Mouse (Mus musculus) A20 (cell line): ENCODE measurements around the gene Zg16.

Experiments
- DNase-seq: peaks from one replicate; pipeline ENCODE4 v3.0.0-alpha.2; 2011; ENCODE audit warnings: low read depth, low spot score

The Zg16 gene

DNA sequence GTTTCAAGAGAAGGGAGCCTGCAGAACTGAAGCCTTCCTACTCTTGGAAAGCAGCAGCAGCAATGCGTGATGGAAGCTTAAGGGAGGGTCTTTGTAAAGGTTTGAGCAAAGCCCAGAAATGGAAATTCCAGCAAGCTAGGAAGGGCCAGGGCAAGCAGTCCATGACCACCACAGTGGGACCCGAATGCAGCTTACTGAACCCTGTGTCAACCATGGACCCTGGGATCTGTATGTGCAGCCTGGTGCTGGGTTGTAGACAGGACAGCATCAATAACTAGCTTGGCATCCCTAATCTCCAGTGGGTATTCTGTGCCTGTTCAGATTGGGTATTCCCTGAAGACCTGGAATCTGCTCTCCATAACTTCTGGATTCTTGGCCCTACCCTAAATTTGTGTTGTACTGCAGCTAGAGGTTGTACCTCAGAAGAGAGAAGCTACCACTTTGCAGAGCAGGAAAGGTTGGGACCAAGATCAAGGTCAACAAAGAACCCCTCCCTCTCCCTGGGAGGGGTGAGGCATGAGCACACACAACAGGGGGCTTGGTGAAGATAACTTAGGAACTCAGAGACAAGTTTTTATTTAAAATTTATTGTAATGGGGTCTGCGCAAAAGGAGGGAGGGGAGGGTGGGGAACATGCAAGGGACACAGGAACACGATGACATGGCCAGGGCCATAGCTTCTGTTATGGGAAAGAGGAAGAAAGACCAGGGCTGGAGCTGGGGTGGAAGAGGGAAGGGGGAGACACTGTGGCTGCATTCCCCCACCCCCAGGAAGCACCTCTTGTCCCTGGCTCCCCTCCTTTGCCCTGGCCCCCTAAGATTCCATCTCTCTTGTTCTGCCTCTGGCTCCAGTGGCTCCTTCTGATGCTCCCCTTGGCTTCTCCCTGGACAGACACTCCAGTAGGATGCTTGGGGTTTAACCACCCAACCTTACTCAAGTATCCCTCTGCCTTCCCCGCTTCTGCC is 65.3 kb downstream of the Zg16 start:
- DNase-seq: peak; percentile 40

- DNase-seq: peak; percentile 55
Measured at GRCm38 (mm10) chr7:127020901-127021562, 66.1 kb downstream of the Zg16 start, which contains the start of the genes Gm42742 and Prrt2. Gm42742 (minus strand) TSS chr7:127021097. Prrt2 (minus strand) TSS chr7:127021211.

DNA sequence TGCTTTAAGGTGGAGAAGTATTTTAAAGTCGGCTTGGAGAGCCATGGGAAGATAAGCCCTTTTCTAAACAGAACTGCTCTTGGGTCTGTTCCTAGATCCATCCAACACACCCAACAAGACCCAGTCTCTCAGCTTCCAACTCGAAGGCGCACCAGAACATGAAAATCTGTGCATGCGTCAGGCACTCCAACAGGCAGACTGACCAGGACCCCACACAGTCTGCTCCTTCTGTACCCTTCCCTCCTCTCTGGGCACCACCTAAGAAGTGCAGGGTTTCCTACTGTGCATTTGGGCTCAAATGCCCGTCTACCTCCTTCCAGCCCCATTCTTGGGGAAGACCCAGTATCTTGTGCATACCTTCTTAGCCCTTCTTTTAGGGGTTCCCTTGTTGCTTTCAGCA is 66.6 kb downstream of the Zg16 start:
- DNase-seq: no peak

DNA sequence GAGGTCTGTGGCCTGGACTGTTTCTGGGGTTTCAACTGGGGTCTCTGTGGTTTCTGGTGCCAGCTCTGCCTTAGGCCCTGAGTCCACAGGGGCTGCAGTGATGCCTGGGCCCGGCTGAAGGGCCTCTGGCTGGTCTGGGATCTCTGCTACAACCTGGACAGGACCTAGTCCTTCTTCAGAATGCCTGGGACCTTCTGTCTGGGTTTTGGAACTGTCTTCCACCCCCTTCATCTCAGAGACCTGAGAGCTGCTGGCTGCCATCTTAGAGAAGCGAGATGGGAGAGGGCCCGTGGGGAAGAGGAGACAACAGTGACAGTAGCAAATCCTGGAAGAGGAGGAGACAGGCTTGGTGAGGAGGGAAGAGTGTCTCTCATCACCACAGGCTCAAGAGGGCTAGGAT is 67.1 kb downstream of the Zg16 start:
- DNase-seq: no peak

DNA sequence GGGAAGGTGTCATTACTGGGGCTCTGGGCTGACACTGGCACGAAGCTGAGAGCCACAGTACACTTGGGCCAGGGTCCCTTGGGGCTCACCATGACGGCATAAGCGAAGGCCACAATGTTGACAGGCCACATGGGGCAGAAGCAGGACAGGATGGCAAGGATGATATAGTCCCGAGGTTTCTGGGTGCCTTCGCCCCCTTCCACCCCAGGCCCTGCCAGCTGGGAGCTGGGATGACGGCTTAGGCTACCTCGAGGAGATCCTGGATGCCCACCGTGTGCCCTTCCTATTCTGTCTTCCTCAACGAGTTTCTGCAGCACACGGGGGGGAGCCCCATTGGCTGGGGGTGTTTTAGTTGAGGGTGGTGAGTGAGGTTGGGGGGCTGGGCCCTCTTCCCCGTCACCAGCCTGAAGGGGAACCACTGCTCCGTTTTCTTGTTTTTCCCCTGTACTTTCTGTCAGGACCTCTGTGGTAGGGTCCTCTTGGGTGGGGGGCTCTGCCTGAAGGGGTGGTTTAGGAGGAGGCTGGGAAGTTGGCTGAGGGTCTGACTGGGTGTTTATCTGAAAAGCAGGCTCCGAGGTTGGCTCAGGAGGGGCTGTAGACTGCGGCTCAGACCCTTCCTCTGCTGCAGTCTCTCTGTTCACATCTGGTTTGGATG is 67.7 kb downstream of the Zg16 start:
- no peak for DNase-seq

GRCm38 (mm10) chr7:127018416-127019305 is 68.5 kb downstream of the Zg16 start:
- no peak for DNase-seq

GRCm38 (mm10) chr7:127017950-127018345 is 69.2 kb downstream of the Zg16 start:
- no peak for DNase-seq

DNA sequence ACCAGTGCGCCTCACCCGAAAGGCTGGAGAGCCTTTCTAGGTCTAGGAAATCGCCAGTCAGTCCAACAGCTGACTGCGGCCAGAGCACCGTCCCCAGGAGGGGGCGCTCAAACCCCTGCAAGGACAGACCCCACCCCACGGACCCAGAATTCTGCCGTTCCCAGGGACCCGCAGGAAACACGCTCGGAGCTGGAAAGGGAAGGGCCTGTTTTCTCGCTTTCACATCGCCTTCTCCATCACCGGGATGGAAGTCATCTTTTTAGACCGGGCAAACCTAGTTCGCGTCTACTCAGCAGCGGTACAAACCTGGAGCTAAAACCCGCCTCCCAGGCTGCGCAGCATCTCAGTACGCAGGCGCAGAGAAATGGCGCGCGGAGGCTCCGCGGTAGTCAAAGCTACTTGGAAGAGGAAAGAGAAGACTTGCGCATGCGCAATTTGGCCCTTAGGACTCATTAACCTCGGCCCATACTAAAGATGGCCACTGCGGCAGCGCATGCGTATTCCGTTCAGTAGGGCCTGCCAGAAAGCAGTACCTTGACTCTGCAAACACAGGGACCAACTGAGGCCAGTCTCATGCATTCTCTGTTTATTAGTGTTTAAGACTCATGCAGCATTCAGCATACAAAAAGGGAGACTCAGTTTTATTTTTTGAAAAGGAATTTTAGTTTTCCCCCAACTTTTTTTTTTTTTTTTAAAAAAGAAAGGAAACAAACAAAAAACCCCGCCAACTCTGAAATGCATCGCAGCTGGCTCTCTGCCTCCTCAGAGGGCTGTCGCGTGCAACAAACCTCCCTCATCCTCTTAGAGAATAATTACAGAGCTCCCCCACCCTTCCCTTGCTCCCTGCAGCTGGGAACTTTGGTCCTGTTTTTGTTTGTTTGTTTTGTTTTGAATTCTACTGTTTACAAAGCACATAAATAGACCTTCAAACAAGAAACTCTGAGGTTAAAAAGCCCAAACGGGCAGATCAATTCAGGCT is 69.9 kb downstream of the Zg16 start, which contains the start of gene Pagr1a:
Gene Pagr1a, minus strand, starts transcription at position 382 of the 979 bp plus-strand sequence.
- peak; percentile 100 for DNase-seq

GRCm38 (mm10) chr7:127016486-127016938 is 70.6 kb downstream of the Zg16 start:
- no peak for DNase-seq

DNA sequence TGATC is 70.8 kb downstream of the Zg16 start, which contains the start of gene Pagr1b:
Gene Pagr1b, minus strand, starts transcription at position 4 of the 5 bp plus-strand sequence.
- DNase-seq: no peak

- DNase-seq: peak; percentile 89
Measured at GRCm38 (mm10) chr7:127016081-127016480, 71.0 kb downstream of the Zg16 start.

DNA sequence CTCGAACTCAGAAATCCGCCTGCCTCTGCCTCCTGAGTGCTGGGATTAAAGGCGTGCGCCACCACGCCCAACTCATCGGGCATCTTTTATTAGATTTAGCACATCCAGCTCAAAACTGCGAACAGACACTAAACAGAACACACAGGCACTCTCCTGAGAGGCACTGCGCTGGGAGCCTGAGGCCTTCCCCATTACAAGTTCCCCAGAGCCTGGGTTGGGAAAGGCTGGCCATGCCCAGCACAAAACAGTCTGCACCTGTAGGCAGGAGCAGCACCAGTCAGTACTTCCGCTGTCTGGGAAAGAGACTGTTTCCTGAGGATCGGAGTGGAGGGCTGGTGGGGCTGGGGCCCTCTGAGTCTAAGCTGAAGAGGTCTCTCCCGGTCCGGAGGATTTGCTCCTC is 72.1 kb downstream of the Zg16 start:
- no peak for DNase-seq

- DNase-seq: peak; percentile 85
Measured at GRCm38 (mm10) chr7:127014320-127014719, 72.8 kb downstream of the Zg16 start, which contains the start of gene Mvp. Mvp (minus strand) TSS chr7:127014621.

DNA sequence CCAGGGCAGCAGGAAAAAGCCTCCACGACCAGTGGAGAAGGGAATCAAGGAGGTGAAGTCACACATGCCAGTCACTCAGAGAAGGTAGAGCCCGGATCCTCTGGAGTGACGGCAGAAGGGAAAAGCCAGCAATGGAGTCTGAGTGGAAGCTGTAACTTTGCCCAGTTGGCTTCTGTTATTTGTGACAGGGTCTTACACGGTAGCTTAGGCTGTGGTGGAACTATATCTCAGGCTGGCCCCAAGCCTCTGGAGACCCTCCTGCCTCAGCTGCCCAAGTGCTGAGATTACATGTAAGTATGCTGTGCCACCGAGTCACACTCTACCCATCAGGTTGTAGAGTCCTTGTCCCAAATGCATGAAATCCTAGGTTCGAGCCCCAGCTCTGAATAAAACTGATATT is 73.7 kb downstream of the Zg16 start:
- DNase-seq: no peak

DNA sequence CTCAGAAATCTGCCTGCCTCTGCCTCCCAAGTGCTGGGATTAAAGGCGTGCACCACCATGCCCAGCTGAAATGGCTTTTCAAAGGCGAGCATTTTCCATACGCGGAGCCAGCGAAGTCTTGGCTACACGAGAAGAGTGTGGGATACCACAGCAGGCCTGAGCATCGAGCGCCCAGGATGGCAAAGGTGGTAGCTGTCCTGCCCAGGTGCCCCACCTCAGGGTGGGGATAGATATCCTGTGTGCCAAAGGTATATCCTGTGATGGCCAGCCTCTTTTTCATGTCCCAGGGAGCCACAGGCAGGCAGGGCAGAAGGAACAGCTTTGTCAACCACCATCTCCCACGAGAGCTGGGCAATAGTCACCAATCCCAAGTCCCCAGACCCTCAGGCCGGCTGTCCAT is 74.3 kb downstream of the Zg16 start:
- DNase-seq: no peak

GRCm38 (mm10) chr7:127012374-127012773 is 74.8 kb downstream of the Zg16 start:
- DNase-seq: no peak

GRCm38 (mm10) chr7:127011717-127012116 is 75.4 kb downstream of the Zg16 start:
- no peak for DNase-seq

DNA sequence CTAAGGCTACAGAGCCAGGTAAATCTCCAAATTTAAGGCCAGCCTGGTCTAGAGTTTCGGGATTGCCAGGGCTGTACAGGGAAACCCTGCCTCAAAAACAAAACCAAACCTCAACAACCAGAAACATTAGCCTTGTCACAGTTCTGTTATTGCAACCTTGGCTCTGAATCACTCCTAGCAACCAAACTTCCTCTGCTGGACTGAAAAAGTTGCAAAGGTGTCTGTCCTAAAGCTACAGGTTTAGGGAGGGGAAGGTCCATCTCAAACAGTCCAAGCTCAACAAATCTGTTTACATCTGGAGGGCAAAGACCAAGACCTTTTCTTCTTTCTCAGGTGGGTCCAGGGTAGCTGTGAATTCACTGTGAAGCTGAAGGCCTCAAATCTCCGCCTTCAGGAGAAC is 76.1 kb downstream of the Zg16 start:
- no peak for DNase-seq

GRCm38 (mm10) chr7:127009307-127010085 is 77.6 kb downstream of the Zg16 start:
- no peak for DNase-seq
